Mouse (Mus musculus) stomach, postnatal 0 days (tissue): ENCODE results near the gene Prickle2. TPM values are rescaled to one million over a fixed set of nuclear protein-coding genes. Genes with fewer than 3 reads are reported as not detected.
A peak's percentile ranks its signal among the peaks of the same experiment; 100 is the strongest.

Experiments
- ATAC-seq: fragments of 200-750 bp; cut with Nextera tagmentation; 2 replicates; pipeline ENCODE4 v1.8.0; 2017; ENCODE audit not compliant: low FRiP score, low TSS enrichment
- DNase-seq: peaks from one replicate; pipeline ENCODE4 v3.0.0-alpha.2; 2016; ENCODE audit warnings: low spot score
- H3K27ac ChIP-seq: fragments of 300-500 bp; sonication (generic); replicated peaks from 2 replicates; pipeline ENCODE4 v1.5.1; 2014; ENCODE audit warnings: mild to moderate bottlenecking, control low read depth
- H3K27me3 ChIP-seq: fragments of 300-500 bp; sonication (generic); 2 replicates; pipeline ENCODE4 v1.6.1; 2014; ENCODE audit warnings: low read length; ENCODE audit not compliant: control insufficient read depth, insufficient read depth
- H3K36me3 ChIP-seq: fragments of 300-500 bp; sonication (generic); 2 replicates; pipeline ENCODE4 v1.6.1; 2014; ENCODE audit warnings: low read length, mixed read lengths; ENCODE audit not compliant: control insufficient read depth, insufficient read depth
- H3K4me1 ChIP-seq: fragments of 300-500 bp; sonication (generic); replicated peaks from 2 replicates; pipeline ENCODE4 v1.6.1; 2014; ENCODE audit warnings: antibody characterized with exemption; ENCODE audit not compliant: control insufficient read depth, insufficient read depth
- H3K4me2 ChIP-seq: fragments of 300-500 bp; sonication (generic); replicated peaks from 2 replicates; pipeline ENCODE4 v1.6.1; 2014; ENCODE audit warnings: low read depth, mild to moderate bottlenecking, control low read depth, moderate library complexity
- H3K4me3 ChIP-seq: fragments of 300-500 bp; sonication (generic); 2 replicates; pipeline ENCODE4 v1.5.1; 2014; ENCODE audit warnings: low read depth, low read length, control low read depth
- H3K9ac ChIP-seq: fragments of 300-500 bp; sonication (generic); 2 replicates; pipeline ENCODE4 v1.6.1; 2014; ENCODE audit warnings: mild to moderate bottlenecking, low read length, control low read depth, mixed read lengths
- H3K9me3 ChIP-seq: fragments of 300-500 bp; sonication (generic); 2 replicates; pipeline ENCODE4 v1.6.1; 2016; ENCODE audit warnings: low read length; ENCODE audit not compliant: control insufficient read depth
- CTCF ChIP-seq: IDR thresholded peaks from 2 replicates; pipeline ENCODE4 v1.5.1; 2016; ENCODE audit warnings: antibody characterized with exemption, low read depth, mild to moderate bottlenecking, moderate library complexity
- EP300 ChIP-seq: optimal IDR thresholded peaks from 2 replicates; pipeline ENCODE3; 2016; ENCODE audit warnings: antibody characterized with exemption
- WGBS: fragments of 180-500 bp; shearing (Covaris S2); extraction: QIAGEN DNeasy Blood & Tissue Kit; methylation state at CpG from one replicate; pipeline ENCODE4 v1.1.7; 2014; 5-methylcytosine and 5-hydroxymethylcytosine counted together
- polyA plus RNA-seq: library from polyadenylated mRNA; unstranded; fragments of >200 nt; fragmentation: Nextera tagmentation; extraction: Ambion mirVana; gene quantifications from 2 replicates; pipeline ENCODE4 v1.2.1, GENCODE M21; 2015

Prickle2 gene
- polyA plus RNA-seq, 1 experiment from 2014 or later, result 2.3 TPM

DNA sequence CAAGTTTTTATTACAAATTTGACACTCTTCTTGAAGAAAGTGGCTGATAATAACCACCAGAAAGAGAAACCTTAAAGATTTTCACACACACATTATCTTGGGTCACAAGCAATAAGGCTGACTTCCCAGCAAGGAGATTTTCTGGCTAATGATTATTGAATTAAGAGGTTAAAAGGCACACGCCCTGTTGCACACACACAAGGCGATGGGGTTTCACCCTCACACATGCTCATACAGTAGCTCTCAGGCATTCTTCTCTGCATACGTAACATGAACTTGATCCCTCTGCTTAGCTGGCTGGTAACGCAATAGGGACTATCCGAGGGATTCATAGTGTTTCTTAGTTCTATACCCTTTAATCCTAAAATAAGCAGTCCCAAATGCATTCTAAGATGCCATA lies 18.6 kb downstream of the Prickle2 start:
- Histone ChIP-seq H3K36me3 (no peaks in the 10 kb centered on the region), H3K9ac (no peak overlapping the region), H3K4me2 (no peak overlapping the region), H3K27ac (no peak overlapping the region), H3K4me1 (no peaks in the 10 kb centered on the region), H3K27me3 (no peaks in the 10 kb centered on the region), H3K4me3 (no peak overlapping the region), H3K9me3 (no peaks in the 10 kb centered on the region)
- no peak for TF ChIP-seq CTCF
- TF ChIP-seq EP300, result no peak
- WGBS, result 39% methylated on average over 5 of the region's 5 CpGs
- DNase-seq (no peak), ATAC-seq (peak; percentile 51; the same call in 1 of the 2 replicates)

DNA sequence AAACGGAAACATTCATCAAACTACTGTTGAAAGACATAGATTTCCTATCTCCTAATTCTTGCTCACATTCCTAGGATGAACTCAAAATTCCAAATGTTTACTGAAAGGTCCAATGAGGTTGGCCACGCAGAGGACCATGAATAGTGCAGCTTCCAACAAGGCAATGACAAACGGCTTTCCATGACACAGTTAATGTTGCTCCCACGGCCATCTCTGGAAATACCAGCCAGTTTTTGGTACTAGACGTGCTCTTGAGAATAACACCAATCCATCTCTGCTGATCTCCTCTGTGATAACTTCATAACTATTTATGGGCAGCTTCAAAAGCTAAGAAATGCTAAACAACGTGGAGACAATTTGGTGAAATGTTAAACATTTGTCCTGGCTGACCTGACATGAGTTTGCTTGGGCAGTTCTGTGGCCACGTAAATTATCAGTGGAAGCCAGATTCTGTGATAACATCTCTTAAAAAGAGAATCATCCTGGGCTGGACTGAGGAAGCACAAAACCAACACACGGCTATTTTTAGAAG lies 31.5 kb downstream of the Prickle2 start:
- Histone ChIP-seq H3K27ac (no peak overlapping the region), H3K4me2 (no peak overlapping the region), H3K36me3 (no peaks in the 10 kb centered on the region), H3K9me3 (no peaks in the 10 kb centered on the region), H3K9ac (no peak overlapping the region), H3K27me3 (no peaks in the 10 kb centered on the region), H3K4me1 (no peaks in the 10 kb centered on the region), H3K4me3 (no peak overlapping the region)
- no peak for TF ChIP-seq EP300
- TF ChIP-seq CTCF, result no peak
- 40% methylated on average over 8 of the region's 8 CpGs for WGBS
- DNase-seq, result no peak
- no peak for ATAC-seq

DNA sequence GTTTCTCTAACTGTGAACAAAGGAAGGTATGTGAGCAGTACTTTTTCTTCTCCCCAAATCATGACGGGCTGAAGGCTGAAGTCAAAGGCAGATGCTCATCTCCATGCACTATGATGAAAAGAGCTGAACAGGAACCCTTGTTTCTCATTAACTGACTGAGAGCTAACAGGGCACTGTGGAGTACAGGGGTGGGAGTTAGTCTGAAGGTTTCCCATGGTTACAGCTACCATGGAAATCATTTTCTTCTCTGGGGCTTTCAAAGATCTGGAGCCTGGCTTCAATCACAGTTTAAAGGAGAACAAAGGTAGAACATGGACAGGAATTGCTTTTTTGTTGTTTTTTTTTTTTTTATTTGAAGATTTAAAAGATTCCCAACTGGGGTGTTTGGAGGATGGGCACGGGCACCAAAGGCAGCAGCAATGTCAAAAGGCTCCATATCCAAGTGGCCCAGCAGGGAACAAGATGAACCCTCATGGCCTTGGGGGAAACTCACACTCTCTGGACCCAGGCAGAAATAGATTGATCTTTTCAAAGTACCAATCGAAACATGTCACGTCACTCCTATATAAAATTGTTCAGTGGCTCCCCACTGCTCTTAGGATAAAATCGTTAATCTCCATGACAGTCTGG lies 35.3 kb downstream of the Prickle2 start:
- no peak overlapping the region for H3K4me2 ChIP-seq
- TF ChIP-seq CTCF (no peak), EP300 (no peak)
- H3K27ac ChIP-seq, result no peak overlapping the region
- ATAC-seq, result no peak
- H3K9me3 ChIP-seq, result no peaks in the 10 kb centered on the region
- 86% methylated on average over 5 of the region's 5 CpGs for WGBS
- no peak overlapping the region for H3K9ac ChIP-seq
- DNase-seq, result no peak
- no peak overlapping the region for H3K4me3 ChIP-seq
- no peaks in the 10 kb centered on the region for H3K27me3 ChIP-seq
- no peaks in the 10 kb centered on the region for H3K36me3 ChIP-seq
- no peaks in the 10 kb centered on the region for H3K4me1 ChIP-seq

DNA sequence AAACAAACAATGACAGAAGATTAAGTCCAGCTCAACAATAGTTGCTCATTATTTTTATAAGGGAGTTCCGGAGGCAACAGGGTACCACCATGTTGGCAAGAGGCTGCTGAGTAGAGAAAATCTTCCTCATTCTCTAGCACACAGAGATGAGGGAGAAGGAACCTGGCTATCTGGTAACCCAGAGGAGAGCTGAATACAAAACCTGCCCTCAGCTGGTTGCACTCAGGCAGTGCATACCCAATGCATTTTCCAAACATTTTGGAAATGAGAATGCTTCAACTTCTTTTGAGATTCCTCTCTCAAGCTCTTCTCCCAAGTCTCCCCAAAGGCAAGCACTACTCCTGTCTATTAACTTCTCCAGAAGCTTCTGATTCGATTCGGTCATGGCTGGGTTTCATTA lies 36.3 kb downstream of the Prickle2 start:
- no peak overlapping the region for H3K27ac ChIP-seq
- no peaks in the 10 kb centered on the region for H3K9me3 ChIP-seq
- H3K4me3 ChIP-seq, result no peak overlapping the region
- no peaks in the 10 kb centered on the region for H3K27me3 ChIP-seq
- H3K4me2 ChIP-seq, result no peak overlapping the region
- DNase-seq (no peak), ATAC-seq (no peak)
- TF ChIP-seq CTCF, result peak; percentile 34
- no peak for TF ChIP-seq EP300
- H3K4me1 ChIP-seq, result no peaks in the 10 kb centered on the region
- 88% methylated on average over 3 of the region's 3 CpGs for WGBS
- H3K9ac ChIP-seq, result no peak overlapping the region
- no peaks in the 10 kb centered on the region for H3K36me3 ChIP-seq

DNA sequence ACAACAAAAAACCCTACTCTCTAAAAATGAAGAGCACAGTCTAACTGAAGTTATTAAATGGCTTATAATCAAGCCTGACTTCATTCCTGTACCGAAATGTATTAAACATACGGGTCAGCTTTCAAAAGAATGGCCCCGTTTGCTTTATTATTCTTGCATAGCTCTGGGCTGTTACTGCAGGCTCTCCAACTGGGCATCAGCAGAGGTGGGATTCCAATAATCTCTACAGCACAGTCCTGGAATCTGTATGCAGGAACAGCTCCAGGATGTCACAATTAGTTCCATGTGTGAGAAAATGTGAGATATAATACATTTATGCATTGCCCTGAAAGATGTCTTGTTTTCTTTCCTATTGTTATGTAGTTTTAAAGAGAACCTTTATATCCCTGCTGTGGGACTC lies 38.4 kb downstream of the Prickle2 start:
- Histone ChIP-seq H3K4me2 (no peak overlapping the region), H3K4me1 (no peaks in the 10 kb centered on the region), H3K27me3 (no peaks in the 10 kb centered on the region), H3K9me3 (no peaks in the 10 kb centered on the region), H3K4me3 (no peak overlapping the region), H3K36me3 (no peaks in the 10 kb centered on the region), H3K27ac (no peak overlapping the region), H3K9ac (no peak overlapping the region)
- no peak for DNase-seq
- TF ChIP-seq CTCF, result no peak
- no peak for TF ChIP-seq EP300
- WGBS, result 53% methylated on average over 3 of the region's 3 CpGs
- no peak for ATAC-seq

DNA sequence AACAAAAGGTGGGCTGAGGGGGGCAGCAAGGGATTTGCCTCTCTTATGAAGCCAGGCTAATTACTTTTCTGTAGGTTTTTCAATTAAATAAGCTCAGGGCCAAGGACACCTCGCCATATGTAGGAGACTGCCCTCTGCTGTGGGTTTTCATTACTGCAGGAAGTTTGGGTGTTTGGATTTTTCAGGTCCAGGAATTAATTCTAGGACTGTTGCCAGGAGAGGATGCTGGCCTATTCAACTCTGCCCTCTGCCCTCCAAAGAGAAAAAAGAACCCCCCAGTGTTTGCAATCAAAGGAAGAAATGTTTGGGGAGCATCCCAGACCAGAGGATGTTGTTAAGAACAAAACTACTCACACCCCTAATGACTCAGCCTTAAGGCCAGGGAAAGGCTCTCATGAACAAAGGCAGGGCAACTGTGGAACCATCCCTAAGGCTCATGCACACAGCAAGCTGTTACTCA lies 40.4 kb downstream of the Prickle2 start:
- WGBS, result 4% methylated on average over 1 of the region's 1 CpGs
- no peaks in the 10 kb centered on the region for H3K36me3 ChIP-seq
- 0 out of 2 replicates have a peak overlapping the region, but pooled peaks have one; percentile 18 for H3K27ac ChIP-seq
- H3K4me2 ChIP-seq, result no peak overlapping the region
- H3K9ac ChIP-seq, result no peak overlapping the region
- H3K9me3 ChIP-seq, result no peaks in the 10 kb centered on the region
- ATAC-seq (peak; percentile 38; the same call in 1 of the 2 replicates), DNase-seq (peak; percentile 65)
- H3K4me1 ChIP-seq, result no peaks in the 10 kb centered on the region
- TF ChIP-seq CTCF, result peak; percentile 84
- TF ChIP-seq EP300, result no peak
- H3K27me3 ChIP-seq, result no peaks in the 10 kb centered on the region
- H3K4me3 ChIP-seq, result no peak overlapping the region
